Mouse (Mus musculus): ENCODE measurements at regions not wholly inside any gene's neighbourhood (a gene's known extent, or its start where the extent isn't known, plus 50 kb on each side); places are given as distances from the start of the nearest gene placed in this dataset.

DNA sequence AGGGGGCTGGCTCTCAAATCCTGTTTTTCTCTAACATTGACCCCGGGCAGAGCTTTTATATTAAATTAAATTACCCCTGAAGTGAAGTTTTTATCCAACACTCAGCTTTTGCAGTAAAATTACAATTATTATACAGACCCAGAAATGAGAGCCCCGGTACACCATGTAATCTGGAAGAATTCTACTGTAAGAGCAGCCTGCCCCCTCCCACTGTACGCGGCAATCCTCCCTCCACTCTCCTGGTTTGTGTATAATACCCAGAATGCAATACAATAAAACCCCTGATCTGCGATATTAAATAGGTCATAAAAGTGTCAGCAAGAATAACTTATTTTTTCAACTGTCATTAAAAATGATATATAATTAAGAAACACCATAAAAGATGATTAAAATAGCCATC lies 492.3 kb downstream of the Ajap1 start:
- Histone ChIP-seq H3K36me3 (ENCODE audit: insufficient read depth, low read length) (no peaks in the 10 kb centered on the region), H3K27me3 (ENCODE audit: insufficient read depth, low read length) (0 out of 2 replicates have a peak, but pooled peaks cover 4% of the 10 kb centered on the region), H3K9me3 (ENCODE audit: low read length) (no peaks in the 10 kb centered on the region), H3K9ac (replicated peaks; ENCODE audit: low read length) (no peak overlapping the region), H3K4me1 (ENCODE audit: insufficient read depth, low read length) (peaks cover 8% of the 10 kb centered on the region; the same call in 1 of the 2 replicates), H3K4me2 (replicated peaks; ENCODE audit: low read depth, low read length) (no peak overlapping the region), H3K27ac (ENCODE audit: low read length) (no peak overlapping the region), H3K4me3 (ENCODE audit: low read length) (no peak overlapping the region)
- ATAC-seq (ENCODE audit: low FRiP score, low TSS enrichment), result 0 out of 2 replicates have a peak, but pooled peaks have one; percentile 39
- WGBS, result 48% methylated on average over 5 of the region's 5 CpGs

DNA sequence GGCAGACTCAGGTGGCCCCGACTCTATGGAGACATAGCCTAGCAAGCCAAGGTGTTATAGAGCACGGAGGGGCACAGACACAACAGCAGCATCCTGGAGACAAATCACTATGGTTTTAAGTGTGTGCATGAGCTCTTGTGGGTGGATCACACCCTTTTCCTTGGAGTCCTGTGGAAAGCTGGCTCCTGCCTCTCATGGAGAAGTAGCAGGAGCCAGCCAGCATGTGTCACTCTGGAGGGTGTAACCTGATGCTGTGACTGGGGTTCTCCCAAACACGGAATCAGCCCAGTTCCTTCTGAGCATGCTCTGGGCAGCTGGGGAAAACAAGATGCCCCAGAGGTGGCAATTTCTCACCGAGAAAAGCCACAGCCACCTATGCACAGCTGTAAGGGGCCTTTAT lies 494.9 kb downstream of the Ajap1 start:
- Histone ChIP-seq H3K4me2 (replicated peaks; ENCODE audit: low read depth, low read length) (no peak overlapping the region), H3K27ac (ENCODE audit: low read length) (no peak overlapping the region), H3K36me3 (ENCODE audit: insufficient read depth, low read length) (no peaks in the 10 kb centered on the region), H3K27me3 (ENCODE audit: insufficient read depth, low read length) (0 out of 2 replicates have a peak, but pooled peaks cover 4% of the 10 kb centered on the region), H3K4me1 (ENCODE audit: insufficient read depth, low read length) (0 out of 2 replicates have a peak, but pooled peaks cover 3% of the 10 kb centered on the region), H3K4me3 (ENCODE audit: low read length) (no peak overlapping the region), H3K9me3 (ENCODE audit: low read length) (no peaks in the 10 kb centered on the region), H3K9ac (replicated peaks; ENCODE audit: low read length) (no peak overlapping the region)
- WGBS, result 65% methylated on average over 4 of the region's 4 CpGs
- ATAC-seq (ENCODE audit: low FRiP score, low TSS enrichment), result no peak

DNA sequence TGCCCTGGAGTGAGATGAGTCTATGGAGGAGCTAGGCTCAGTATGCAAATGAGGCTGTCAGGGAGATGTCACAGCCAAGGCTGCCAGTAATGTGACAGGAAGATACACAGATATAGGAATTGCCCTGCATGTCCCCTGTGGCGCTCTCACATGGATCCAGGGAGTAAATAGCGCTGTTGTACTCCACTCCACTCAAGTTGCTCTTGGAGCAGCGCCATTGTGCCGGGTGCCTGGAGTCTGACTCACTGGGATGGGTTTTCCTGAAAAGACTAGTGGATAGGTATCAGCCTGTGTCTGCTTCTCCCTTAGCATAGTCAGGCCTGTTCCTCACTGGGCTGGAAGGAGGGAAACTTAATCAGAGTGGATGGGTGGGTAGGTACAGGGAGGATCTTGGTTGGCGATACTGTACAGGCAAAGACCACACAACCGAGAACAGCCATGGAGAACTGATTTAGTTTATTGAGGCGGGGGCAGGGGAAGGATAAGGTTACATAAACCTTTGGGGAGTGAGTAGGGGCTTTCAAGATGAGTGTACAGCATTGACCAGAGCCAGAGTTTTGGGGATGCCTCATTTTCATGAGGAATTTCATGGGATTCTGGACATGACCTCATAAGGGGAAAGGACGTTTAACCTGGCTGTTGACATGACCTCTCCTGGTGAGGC lies 497.5 kb upstream of the Kcnab2 start:
- Histone ChIP-seq H3K4me2 (replicated peaks; ENCODE audit: low read depth, low read length) (no peak overlapping the region), H3K36me3 (ENCODE audit: insufficient read depth, low read length) (no peaks in the 10 kb centered on the region), H3K9me3 (ENCODE audit: low read length) (no peaks in the 10 kb centered on the region), H3K4me3 (ENCODE audit: low read length) (no peak overlapping the region), H3K27me3 (ENCODE audit: insufficient read depth, low read length) (no peaks in the 10 kb centered on the region), H3K27ac (ENCODE audit: low read length) (no peak overlapping the region), H3K4me1 (ENCODE audit: insufficient read depth, low read length) (no peaks in the 10 kb centered on the region), H3K9ac (replicated peaks; ENCODE audit: low read length) (no peak overlapping the region)
- no peak for ATAC-seq (ENCODE audit: low FRiP score, low TSS enrichment)
- WGBS, result 57% methylated on average over 8 of the region's 8 CpGs

DNA sequence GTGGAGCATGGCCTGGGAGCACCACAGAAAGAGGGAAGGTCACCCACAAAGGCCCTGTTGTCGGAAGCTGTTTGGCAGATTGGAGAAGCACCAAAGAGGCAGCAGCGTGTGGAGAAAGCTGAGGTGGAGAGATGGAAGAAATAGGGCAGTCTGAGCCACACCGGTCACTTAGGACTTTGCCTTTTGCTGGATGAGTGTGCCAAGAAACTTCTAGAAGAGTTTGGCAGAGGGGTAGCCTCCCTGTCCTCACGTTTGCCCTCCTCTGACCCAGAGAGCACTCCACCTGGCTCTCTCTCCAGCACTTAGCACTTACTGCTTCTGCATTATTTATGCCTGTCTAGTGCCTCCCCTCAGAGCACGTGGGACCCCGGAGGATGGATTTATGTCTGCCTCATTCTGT lies 485.3 kb upstream of the Kcnab2 start:
- 42% methylated on average over 6 of the region's 6 CpGs for WGBS
- Histone ChIP-seq H3K9me3 (ENCODE audit: low read length) (no peaks in the 10 kb centered on the region), H3K9ac (replicated peaks; ENCODE audit: low read length) (no peak overlapping the region), H3K4me2 (replicated peaks; ENCODE audit: low read depth, low read length) (no peak overlapping the region), H3K4me1 (ENCODE audit: insufficient read depth, low read length) (no peaks in the 10 kb centered on the region), H3K27me3 (ENCODE audit: insufficient read depth, low read length) (no peaks in the 10 kb centered on the region), H3K27ac (ENCODE audit: low read length) (no peak overlapping the region), H3K36me3 (ENCODE audit: insufficient read depth, low read length) (no peaks in the 10 kb centered on the region), H3K4me3 (ENCODE audit: low read length) (no peak overlapping the region)
- no peak for ATAC-seq (ENCODE audit: low FRiP score, low TSS enrichment)

DNA sequence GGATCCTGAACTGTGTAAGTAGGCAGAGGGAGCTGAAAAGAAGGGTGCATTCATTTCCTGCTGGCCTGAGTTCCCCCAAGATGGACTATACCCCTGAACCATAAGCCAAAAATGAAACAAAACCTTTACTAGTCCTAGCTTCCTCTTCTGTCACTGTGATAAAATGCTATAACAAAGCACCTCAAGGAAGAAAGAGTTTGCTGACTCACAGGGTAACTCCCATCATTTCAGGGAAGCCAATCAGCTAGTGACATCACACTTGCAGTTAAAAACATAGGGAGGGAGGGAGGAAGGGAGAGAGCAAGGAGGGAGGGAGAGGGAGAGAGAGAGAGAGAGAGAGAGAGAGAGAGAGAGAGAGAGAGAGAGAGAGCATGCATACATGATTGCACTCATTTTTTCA lies 484.5 kb upstream of the Kcnab2 start:
- Histone ChIP-seq H3K27ac (ENCODE audit: low read length) (no peak overlapping the region), H3K36me3 (ENCODE audit: insufficient read depth, low read length) (no peaks in the 10 kb centered on the region), H3K4me1 (ENCODE audit: insufficient read depth, low read length) (no peaks in the 10 kb centered on the region), H3K9me3 (ENCODE audit: low read length) (no peaks in the 10 kb centered on the region), H3K27me3 (ENCODE audit: insufficient read depth, low read length) (no peaks in the 10 kb centered on the region), H3K4me2 (replicated peaks; ENCODE audit: low read depth, low read length) (no peak overlapping the region), H3K4me3 (ENCODE audit: low read length) (no peak overlapping the region), H3K9ac (replicated peaks; ENCODE audit: low read length) (no peak overlapping the region)
- no peak for ATAC-seq (ENCODE audit: low FRiP score, low TSS enrichment)

DNA sequence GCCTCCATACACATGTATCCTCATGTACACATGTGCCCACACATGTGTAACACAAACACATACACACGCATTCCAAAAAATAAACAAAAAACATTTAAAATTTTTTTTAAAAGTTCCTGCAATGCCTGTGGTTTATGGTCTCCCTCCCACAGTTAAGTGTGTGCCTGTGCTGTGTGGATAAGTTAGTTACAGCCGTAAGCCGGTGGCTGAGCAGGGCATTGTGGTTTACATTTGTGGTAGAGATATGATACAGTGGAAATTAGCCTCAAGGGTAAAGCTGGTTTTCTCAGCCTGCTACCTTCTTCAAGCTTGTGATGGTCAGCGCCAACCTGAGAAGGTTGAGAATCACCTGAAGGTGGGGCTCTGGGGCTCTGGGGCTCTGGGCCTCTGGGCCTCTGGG lies 484.0 kb upstream of the Kcnab2 start:
- 86% methylated on average over 4 of the region's 4 CpGs for whole genome bisulfite sequencing
- Histone ChIP-seq H3K36me3 (ENCODE audit: insufficient read depth, low read length) (no peaks in the 10 kb centered on the region), H3K4me1 (ENCODE audit: insufficient read depth, low read length) (no peaks in the 10 kb centered on the region), H3K4me3 (ENCODE audit: low read length) (no peak overlapping the region), H3K4me2 (replicated peaks; ENCODE audit: low read depth, low read length) (no peak overlapping the region), H3K27ac (ENCODE audit: low read length) (no peak overlapping the region), H3K9ac (replicated peaks; ENCODE audit: low read length) (no peak overlapping the region), H3K9me3 (ENCODE audit: low read length) (no peaks in the 10 kb centered on the region), H3K27me3 (ENCODE audit: insufficient read depth, low read length) (no peaks in the 10 kb centered on the region)
- ATAC-seq (ENCODE audit: low FRiP score, low TSS enrichment), result no peak

DNA sequence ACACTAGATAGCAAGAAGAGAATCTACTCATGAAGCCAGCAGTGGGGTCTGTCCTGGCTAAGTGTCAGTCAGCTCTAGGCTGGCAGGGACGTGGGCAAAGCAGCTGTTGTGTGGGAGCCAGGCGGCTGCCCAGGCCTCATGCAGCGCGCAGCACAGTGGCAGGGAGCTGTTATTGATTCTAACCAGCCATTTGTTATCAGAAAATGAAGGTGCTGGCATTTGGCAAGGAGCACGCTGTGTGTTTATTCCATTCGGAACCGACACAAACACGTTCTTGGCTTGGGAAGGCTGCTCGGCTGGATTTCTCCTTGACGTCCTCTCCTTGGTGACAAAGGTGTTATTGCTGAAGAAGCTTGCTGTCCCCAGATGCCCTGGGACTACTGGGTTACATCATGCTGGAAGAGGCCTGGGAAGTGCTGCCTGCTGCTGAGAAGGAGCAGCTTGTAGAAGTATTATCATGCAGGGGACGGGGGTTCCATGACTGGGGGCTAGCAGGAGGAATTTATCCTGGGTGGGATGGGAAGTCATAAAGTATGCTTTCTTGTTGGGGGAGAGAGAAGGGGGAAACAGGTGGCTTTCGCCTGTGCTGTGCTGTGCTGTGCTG lies 482.1 kb upstream of the Kcnab2 start:
- no peak for ATAC-seq (ENCODE audit: low FRiP score, low TSS enrichment)
- Histone ChIP-seq H3K4me1 (ENCODE audit: insufficient read depth, low read length) (no peaks in the 10 kb centered on the region), H3K4me2 (replicated peaks; ENCODE audit: low read depth, low read length) (no peak overlapping the region), H3K4me3 (ENCODE audit: low read length) (no peak overlapping the region), H3K9ac (replicated peaks; ENCODE audit: low read length) (no peak overlapping the region), H3K9me3 (ENCODE audit: low read length) (no peaks in the 10 kb centered on the region), H3K27ac (ENCODE audit: low read length) (no peak overlapping the region), H3K36me3 (ENCODE audit: insufficient read depth, low read length) (no peaks in the 10 kb centered on the region), H3K27me3 (ENCODE audit: insufficient read depth, low read length) (no peaks in the 10 kb centered on the region)
- 69% methylated on average over 12 of the region's 12 CpGs for WGBS

DNA sequence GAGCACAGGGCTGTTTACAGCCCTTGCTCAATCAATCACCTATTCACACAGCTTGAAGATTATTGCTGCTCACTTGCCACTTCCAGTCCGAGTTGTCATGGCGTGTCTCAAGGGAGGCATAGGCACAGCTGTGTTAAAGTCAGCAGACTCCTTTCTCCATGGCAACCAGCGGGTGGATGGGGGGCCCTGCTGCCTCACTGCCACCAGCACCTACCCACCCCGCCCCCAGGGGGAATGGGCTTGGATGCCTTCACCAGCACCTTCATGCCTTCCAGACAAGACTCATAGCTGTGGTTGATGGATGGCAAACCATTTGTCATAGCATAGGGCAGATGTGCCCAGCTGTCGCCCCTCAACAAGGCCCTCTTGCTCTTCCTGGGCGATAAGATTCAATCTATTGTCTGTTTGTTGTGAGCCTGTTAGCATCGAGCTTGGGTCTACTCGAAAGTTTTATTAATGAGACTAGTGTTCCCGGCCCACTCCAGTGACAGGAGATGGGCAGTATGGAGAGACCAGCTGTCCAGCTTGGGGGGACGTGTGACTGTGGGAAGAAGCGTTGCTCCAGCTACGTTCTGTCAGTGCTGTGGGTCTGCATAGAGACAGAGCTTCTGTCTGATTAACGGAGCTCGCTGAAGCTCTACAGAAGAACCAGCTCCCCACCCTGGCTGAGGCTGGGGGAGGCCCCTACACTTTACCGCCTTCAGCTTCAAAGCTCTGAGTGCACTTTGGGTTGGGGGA lies 475.7 kb upstream of the Kcnab2 start:
- Histone ChIP-seq H3K4me1 (ENCODE audit: insufficient read depth, low read length) (peaks cover 9% of the 10 kb centered on the region; the same call in 1 of the 2 replicates), H3K36me3 (ENCODE audit: insufficient read depth, low read length) (no peaks in the 10 kb centered on the region), H3K9me3 (ENCODE audit: low read length) (no peaks in the 10 kb centered on the region), H3K9ac (replicated peaks; ENCODE audit: low read length) (no peak overlapping the region), H3K4me3 (ENCODE audit: low read length) (no peak overlapping the region), H3K27me3 (ENCODE audit: insufficient read depth, low read length) (no peaks in the 10 kb centered on the region), H3K27ac (ENCODE audit: low read length) (no peak overlapping the region), H3K4me2 (replicated peaks; ENCODE audit: low read depth, low read length) (no peak overlapping the region)
- WGBS, result 19% methylated on average over 15 of the region's 15 CpGs
- peak; percentile 49; the same call in 1 of the 2 replicates for ATAC-seq (ENCODE audit: low FRiP score, low TSS enrichment)

DNA sequence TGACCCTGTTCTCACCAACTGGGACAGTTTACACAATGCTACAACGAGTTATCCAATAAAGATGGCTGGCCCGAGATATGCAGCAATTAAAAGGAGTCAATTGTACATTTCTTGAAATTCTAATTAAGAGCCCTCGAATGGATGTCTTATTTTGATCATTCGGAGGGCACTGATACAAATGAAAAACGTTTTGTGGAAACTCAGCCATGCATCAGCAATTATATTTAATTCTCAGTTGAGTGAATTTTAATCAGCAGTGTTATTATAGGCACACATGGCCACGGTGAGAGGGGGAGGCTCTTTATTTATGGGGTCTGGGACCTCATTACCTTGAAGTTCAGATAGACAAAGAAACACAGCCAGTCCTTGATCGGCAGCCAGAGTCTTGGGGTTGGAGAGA lies 471.3 kb upstream of the Kcnab2 start:
- Histone ChIP-seq H3K4me1 (ENCODE audit: insufficient read depth, low read length) (peaks cover 7% of the 10 kb centered on the region; the same call in 1 of the 2 replicates), H3K27ac (ENCODE audit: low read length) (no peak overlapping the region), H3K4me3 (ENCODE audit: low read length) (no peak overlapping the region), H3K27me3 (ENCODE audit: insufficient read depth, low read length) (no peaks in the 10 kb centered on the region), H3K9me3 (ENCODE audit: low read length) (peaks cover 4% of the 10 kb centered on the region; the same call in 1 of the 2 replicates), H3K36me3 (ENCODE audit: insufficient read depth, low read length) (no peaks in the 10 kb centered on the region), H3K9ac (replicated peaks; ENCODE audit: low read length) (no peak overlapping the region), H3K4me2 (replicated peaks; ENCODE audit: low read depth, low read length) (no peak overlapping the region)
- ATAC-seq (ENCODE audit: low FRiP score, low TSS enrichment), result no peak
- 42% methylated on average over 7 of the region's 7 CpGs for WGBS

DNA sequence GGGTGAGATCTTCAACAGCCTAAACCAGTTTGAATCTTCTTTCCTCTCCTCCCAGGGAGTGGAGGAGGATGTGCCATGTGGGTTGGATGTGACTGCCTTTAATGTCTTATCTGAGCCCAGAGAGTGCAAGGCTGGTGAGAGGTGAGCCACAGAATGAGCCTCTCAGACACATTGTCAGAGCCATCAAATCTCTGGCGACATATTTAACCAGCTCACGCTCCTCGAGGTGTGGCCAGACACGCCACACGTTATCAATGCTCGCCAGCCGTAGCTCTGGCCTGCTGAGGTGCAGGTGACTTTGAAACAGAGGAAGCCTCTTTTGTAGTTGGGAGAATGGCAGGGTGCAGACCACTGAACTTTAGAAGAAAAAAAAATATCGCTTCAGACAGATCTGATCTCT lies 463.5 kb upstream of the Kcnab2 start:
- peaks cover 3% of the 10 kb centered on the region; the same call in 1 of the 2 replicates for H3K9me3 ChIP-seq (ENCODE audit: low read length)
- H3K27ac ChIP-seq (ENCODE audit: low read length), result no peak overlapping the region
- H3K4me3 ChIP-seq (ENCODE audit: low read length), result no peak overlapping the region
- no peaks in the 10 kb centered on the region for H3K27me3 ChIP-seq (ENCODE audit: insufficient read depth, low read length)
- no peak overlapping the region for H3K4me2 ChIP-seq (replicated peaks; ENCODE audit: low read depth, low read length)
- no peaks in the 10 kb centered on the region for H3K4me1 ChIP-seq (ENCODE audit: insufficient read depth, low read length)
- ATAC-seq (ENCODE audit: low FRiP score, low TSS enrichment), result no peak
- H3K9ac ChIP-seq (replicated peaks; ENCODE audit: low read length), result no peak overlapping the region
- no peaks in the 10 kb centered on the region for H3K36me3 ChIP-seq (ENCODE audit: insufficient read depth, low read length)
- WGBS, result 88% methylated on average over 8 of the region's 8 CpGs

Data from kidney, embryonic 16.5 days (tissue).